Mouse (Mus musculus): Measurements from ENCODE around the gene Akr1a1.

Akr1a1 gene

GRCm38 (mm10) chr4:116657971-116658370 lies 6.5 kb upstream of the Akr1a1 start:
- DNase-seq = peak; percentile 31

- no peak for DNase-seq
Measured at GRCm38 (mm10) chr4:116655658-116656057, 4.2 kb upstream of the Akr1a1 start.

GRCm38 (mm10) chr4:116655100-116655499 lies 3.6 kb upstream of the Akr1a1 start:
- DNase-seq = peak; percentile 76

- peak; percentile 64 for DNase-seq
Measured at GRCm38 (mm10) chr4:116653228-116653627, 1.7 kb upstream of the Akr1a1 start.

GRCm38 (mm10) chr4:116651797-116652135 lies 286 bp upstream of the Akr1a1 start:
- DNase-seq = no peak

- no peak for DNase-seq
Measured at GRCm38 (mm10) chr4:116650365-116650764, 1.1 kb downstream of the Akr1a1 start.

- no peak for DNase-seq
Measured at GRCm38 (mm10) chr4:116649411-116649810, 2.1 kb downstream of the Akr1a1 start.

GRCm38 (mm10) chr4:116645624-116646023 lies 5.9 kb downstream of the Akr1a1 start:
- no peak for DNase-seq

GRCm38 (mm10) chr4:116644326-116644725 lies 7.2 kb downstream of the Akr1a1 start:
- DNase-seq = no peak

GRCm38 (mm10) chr4:116642071-116642470 lies 9.4 kb downstream of the Akr1a1 start:
- DNase-seq = no peak

- DNase-seq = no peak
Measured at GRCm38 (mm10) chr4:116638821-116639220, 12.7 kb downstream of the Akr1a1 start.

- no peak for DNase-seq
Measured at GRCm38 (mm10) chr4:116635197-116635596, 16.3 kb downstream of the Akr1a1 start.

- DNase-seq = peak; percentile 86
Measured at GRCm38 (mm10) chr4:116627722-116628662, 23.5 kb downstream of the Akr1a1 start, which contains the start of gene Nasp. Gene Nasp (minus strand): TSS chr4:116627941.

- DNase-seq = peak; percentile 91
Measured at GRCm38 (mm10) chr4:116627359-116627716, 24.1 kb downstream of the Akr1a1 start.

- DNase-seq = peak; percentile 49
Measured at GRCm38 (mm10) chr4:116626658-116627358, 24.7 kb downstream of the Akr1a1 start.

- no peak for DNase-seq
Measured at GRCm38 (mm10) chr4:116624831-116625230, 26.6 kb downstream of the Akr1a1 start.

GRCm38 (mm10) chr4:116615237-116615636 lies 36.2 kb downstream of the Akr1a1 start:
- no peak for DNase-seq

GRCm38 (mm10) chr4:116612621-116613020 lies 38.9 kb downstream of the Akr1a1 start:
- DNase-seq = no peak

- DNase-seq = peak; percentile 94
Measured at GRCm38 (mm10) chr4:116596978-116597881, 54.2 kb downstream of the Akr1a1 start.

GRCm38 (mm10) chr4:116596379-116596778 lies 55.1 kb downstream of the Akr1a1 start, which contains the start of gene Ccdc17:
Gene Ccdc17 (plus strand): TSS chr4:116596654.
- DNase-seq = peak; percentile 19

GRCm38 (mm10) chr4:116595793-116596192 lies 55.7 kb downstream of the Akr1a1 start:
- DNase-seq = no peak
